Mouse (Mus musculus): ENCODE measurements around the gene Cacng7.
"Not testable (repeated sequence)": the region's sequence is repeated elsewhere in the genome, so short reads cannot be mapped to it uniquely, and the experiment has no call there.

The Cacng7 gene

DNA sequence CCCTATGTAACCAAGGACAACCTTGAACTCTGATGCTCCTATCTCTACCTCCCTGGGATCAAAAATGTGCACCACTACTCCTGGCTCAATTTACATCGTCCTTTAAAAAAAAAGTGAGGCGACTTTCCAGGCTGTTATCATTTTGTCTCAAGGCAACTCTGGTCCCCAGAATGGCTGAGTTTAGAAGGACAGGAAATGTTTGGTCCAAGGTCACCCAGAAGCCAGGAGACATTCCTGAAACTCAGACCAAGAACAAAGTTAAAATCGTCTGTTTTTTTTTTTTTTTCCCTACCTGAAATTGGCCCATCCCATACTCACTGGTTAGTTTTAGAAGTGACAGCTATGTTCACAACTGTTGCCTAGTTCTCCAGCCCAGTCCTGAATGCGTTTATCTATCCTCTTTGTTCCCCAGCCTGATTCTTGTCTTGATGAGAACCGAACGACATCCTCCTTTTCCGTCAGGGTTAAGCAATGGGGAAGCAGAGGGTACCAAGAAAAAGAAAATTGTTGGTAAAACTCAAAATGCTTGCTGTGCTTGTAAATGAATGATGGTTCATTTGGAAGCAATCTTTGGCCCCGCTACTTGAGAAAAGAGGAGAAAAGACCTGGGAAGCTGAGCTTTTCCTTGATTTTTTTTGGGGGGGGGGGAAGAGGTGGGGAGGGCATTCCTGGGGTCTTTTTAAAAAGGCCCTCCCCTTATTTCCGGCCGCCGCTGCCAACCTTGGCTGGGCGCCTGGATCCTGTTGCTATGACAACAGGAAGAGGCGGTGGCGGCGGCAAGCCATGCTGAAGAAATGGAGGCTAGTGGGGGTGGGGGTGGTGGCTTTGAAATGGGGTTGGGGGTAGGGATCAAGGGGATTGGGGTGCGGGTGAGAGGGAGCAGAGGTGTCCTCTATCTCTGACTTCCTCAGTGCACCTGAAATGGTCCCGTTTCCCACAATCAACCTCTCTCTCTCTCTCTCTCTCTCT is 57.0 kb downstream of the Cacng7 start:
- DNase-seq (ENCODE audit: low spot score) = peak; percentile 82

GRCm38 (mm10) chr7:3390413-3391080 is 57.8 kb downstream of the Cacng7 start, which contains the start of gene Cacng8:
Gene Cacng8, plus strand, starts transcription at chr7:3390683.
- no peak for DNase-seq (ENCODE audit: low spot score)

GRCm38 (mm10) chr7:3391081-3391451 is 58.3 kb downstream of the Cacng7 start:
- no peak for DNase-seq (ENCODE audit: low spot score)

DNA sequence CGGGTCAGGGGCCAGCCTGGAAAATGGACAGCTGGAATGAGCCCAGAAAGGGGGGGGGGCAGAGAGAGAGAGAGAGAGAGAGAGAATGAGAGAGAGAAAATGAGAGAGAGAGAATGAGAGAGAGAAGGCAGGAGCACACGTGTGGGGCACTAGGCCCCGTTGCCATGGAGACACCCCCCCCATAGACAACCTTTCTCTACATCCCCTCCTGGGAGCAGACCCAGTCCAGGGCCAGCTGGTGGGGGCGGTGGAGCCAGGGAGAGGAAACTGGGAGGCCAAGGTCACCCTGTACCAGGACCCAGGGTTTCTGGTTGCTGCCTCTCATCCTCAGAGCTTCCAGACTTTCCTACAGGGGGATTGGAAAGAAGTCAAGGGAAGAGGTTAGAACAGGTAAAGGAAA is 59.1 kb downstream of the Cacng7 start:
- DNase-seq (ENCODE audit: low spot score) = peak; percentile 55

DNA sequence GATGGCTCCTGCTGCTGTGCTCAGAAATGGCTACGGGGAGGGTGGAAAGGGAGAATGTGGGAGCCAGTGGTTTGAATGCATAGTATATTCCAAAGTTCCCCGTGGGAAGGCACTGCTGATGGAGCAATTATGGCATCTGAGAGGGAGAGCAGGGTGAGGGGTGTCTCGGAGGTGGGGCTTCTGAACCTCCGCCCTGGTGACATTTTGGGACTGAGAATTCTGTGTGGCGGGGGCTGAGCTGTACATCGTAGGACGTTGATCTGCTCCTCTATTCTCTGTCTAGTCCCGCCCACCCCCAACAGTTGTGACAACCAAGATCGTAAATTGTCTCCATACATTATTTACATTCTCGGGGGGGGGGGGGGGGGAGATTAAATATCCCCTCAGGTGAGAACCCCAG is 64.6 kb downstream of the Cacng7 start:
- no peak for DNase-seq (ENCODE audit: low spot score)

DNA sequence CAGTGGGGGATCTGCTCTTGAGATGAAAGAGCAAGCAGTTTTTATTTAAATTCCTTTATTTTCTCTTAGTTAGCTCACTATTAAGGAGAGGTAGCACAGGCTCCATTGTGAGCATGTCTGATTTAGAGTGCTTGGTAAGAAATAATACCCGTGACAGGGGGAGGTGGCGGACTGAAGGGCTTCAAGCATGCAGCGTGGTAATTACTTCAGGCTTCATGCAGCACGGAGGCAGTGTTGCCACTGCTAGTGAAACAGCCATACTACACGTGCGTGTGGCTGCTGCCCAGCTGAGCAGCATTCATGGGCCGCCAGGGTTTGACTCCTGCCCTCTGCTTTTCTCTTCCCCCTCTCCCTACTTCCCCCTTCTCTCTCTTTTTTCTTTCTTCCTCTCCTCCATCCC is 65.0 kb downstream of the Cacng7 start:
- no peak for DNase-seq (ENCODE audit: low spot score)

DNA sequence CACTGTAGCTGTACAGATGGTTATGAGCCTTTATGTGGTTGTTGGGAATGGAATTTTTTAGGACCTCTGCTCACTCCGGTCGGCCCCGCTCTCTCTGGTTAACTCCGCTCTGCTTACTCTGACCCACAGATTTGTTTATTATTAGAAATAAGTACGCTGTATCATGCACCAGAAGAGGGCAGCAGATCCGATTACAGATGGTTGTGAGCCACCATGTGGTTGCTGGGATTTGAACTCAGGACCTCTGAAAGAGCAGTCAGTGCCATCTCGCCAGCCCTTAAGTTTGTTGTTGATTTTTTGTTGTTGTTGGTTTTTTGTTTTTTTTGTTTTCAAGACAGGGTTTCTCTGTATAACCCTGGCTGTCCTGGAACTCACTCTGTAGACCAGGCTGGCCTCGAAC is 65.6 kb downstream of the Cacng7 start:
- not testable (repeated sequence) for DNase-seq (ENCODE audit: low spot score)

DNA sequence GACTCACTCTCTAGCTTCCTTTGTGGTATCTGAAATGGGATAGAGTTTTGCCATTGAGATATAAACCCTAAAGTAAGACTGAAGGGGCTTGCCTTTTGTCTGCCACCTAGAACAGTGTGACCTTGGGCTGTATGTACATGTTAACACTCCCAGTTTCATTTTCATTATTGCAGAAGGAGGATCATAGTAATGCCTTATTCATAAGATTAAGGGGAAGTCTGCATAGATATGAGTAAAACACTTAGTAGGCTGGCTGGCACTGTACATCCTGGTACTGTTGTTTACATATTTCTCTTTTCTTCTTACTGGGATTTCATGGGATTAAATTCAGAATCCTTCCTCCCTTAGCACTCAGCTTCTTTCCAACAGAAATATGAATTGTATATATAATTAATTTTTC is 67.2 kb downstream of the Cacng7 start:
- no peak for DNase-seq (ENCODE audit: low spot score)

DNA sequence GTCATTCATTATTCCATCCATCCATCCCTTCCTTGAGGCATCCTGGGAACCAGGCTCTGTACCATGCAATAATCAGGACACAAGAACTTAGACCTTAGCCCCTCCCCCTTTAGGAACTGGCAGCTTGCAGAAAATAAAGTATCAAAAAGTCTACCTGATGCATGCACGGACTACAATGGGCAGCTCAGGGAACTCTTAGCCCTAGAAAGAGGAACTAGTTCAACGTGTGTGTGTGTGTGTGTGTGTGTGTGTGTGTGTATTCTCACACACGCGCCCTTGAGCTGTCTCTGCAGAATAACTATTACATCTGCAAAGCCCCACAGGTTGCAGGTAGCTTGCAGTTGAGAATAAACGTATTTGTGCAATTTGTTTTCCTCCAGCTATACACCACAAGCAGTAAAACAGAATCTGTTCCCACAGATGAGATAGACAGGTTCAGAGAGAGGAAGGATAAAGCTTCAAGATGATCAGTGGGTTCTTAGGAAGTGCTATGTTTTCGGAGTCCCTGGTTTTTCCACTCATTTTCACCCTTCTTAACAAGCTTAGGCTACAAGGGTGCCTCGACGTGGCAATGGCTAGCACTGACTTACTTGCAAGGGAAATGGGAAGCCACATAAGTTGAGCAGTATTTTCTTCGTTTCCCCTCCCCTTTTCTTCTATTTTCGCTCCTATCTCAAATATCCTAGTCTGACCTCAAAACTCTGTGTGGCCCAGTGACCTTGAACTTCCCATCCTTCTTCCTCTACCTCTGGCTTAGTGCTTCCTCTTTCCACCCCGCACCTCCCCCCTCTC is 77.2 kb downstream of the Cacng7 start:
- no peak for DNase-seq (ENCODE audit: low spot score)

- DNase-seq (ENCODE audit: low spot score) = peak; percentile 65
Observed at GRCm38 (mm10) chr7:3411160-3411941, 78.6 kb downstream of the Cacng7 start.

DNA sequence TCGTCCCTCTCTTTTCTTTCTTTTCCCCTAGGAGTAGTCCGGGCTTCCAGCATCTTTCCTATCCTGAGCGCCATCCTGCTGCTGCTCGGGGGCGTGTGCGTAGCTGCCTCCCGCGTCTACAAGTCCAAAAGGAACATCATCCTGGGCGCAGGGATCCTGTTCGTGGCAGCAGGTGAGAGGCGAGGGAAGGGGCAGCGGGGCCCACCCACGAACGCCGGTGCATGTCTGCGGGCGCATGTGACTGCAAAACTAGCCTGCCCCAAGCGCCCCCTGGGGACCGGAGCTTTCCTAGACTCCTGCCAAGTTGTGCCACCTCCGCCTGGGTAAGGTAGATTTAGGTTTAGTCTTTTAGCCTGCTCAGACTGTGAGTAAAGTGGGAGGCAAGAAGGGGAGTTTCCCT is 79.3 kb downstream of the Cacng7 start:
- peak; percentile 61 for DNase-seq (ENCODE audit: low spot score)

DNA sequence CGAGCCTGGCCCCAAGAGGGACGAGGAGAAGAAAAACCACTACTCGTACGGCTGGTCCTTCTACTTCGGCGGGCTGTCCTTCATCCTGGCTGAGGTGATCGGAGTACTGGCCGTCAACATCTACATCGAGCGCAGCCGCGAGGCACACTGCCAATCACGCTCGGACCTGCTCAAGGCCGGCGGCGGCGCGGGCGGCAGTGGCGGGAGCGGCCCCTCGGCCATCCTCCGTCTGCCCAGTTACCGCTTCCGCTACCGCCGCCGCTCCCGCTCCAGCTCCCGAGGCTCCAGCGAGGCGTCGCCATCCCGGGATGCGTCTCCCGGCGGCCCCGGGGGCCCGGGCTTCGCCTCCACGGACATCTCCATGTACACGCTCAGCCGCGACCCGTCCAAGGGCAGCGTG is 82.1 kb downstream of the Cacng7 start:
- peak; percentile 67 for DNase-seq (ENCODE audit: low spot score)

DNA sequence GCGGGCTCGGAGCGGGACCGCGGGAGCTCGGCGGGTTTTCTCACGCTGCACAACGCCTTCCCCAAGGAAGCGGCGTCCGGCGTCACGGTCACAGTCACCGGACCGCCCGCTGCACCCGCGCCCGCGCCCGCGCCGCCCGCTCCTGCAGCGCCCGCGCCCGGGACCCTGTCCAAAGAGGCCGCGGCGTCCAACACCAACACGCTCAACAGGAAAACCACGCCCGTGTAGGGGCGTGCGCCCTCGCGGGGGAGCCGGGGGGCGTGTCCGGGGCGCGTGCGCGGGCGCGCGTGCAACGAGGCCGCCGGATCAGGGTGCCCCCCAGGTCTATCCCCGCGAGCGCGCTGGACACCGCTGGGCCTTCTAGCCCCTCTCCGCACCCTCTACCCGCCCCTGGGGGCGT is 82.6 kb downstream of the Cacng7 start:
- DNase-seq (ENCODE audit: low spot score) = peak; percentile 70
